Mouse (Mus musculus) cortical plate, adult 2 months (tissue): Measurements from ENCODE around the gene AU041133.

Source experiments
- CTCF ChIP-seq: fragments of 200-500 bp; IDR thresholded peaks from 2 replicates; pipeline ENCODE4 v1.5.1; 2011; ENCODE audit warnings: mild to moderate bottlenecking, control low read depth, low read length; ENCODE audit not compliant: insufficient read depth; ENCODE audit errors: extremely low read depth
- POLR2A ChIP-seq: fragments of 200-500 bp; IDR thresholded peaks from 2 replicates; pipeline ENCODE4 v1.6.1; 2011; ENCODE audit warnings: mild to moderate bottlenecking, low read length, control low read depth; ENCODE audit not compliant: insufficient read depth; ENCODE audit errors: extremely low read depth

DNA sequence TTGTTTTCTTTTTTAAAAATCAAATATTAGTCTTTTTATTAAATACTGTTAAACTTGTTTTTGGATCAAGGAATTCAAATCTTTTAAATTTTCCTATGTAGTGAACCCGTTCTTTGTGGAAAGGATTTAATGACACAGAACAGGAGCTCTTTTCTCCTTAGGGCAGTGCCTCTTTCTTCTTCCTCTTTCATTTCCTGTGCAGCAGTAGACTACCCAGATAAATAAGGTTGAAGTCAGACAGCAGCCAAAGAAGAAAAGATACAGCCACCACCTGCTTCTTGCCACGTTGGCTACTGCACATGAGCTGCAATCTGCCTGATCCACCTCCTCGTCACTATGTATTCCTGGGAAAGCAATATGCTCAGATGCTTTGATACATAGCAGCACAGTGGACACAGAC lies 40.0 kb downstream of the AU041133 start:
- no peak for TF ChIP-seq CTCF
- TF ChIP-seq POLR2A = no peak
